Mouse (Mus musculus): ENCODE results near the gene BC005624. TPM values are rescaled to one million over a fixed set of nuclear protein-coding genes. Genes with fewer than 3 reads are reported as not detected.

The BC005624 gene
- polyA plus RNA-seq (2016; fragmentation: Nextera tagmentation; extraction: Ambion mirVana) = 61.9 and 62.0 TPM in 2 replicates

- H3K9me3 ChIP-seq = no peaks in the 10 kb centered on the region
- H3K4me1 ChIP-seq = peaks cover 38% of the 10 kb centered on the region
- H3K27ac ChIP-seq = peak within 1 kb of the TSS; percentile 80
- DNase-seq (ENCODE audit: extremely low spot score, low spot score) = peak; percentile 100
- peak within 1 kb of the TSS; percentile 75 for H3K4me3 ChIP-seq
- WGBS = under 1% methylated on average over 66 of the region's 66 CpGs
- no peaks in the 10 kb centered on the region for H3K27me3 ChIP-seq (ENCODE audit: poor library complexity, severe bottlenecking)
- peaks cover 32% of the 10 kb centered on the region for H3K36me3 ChIP-seq (replicated peaks)
Observed at GRCm38 (mm10) chr2:30981790-30982513, at the start of gene BC005624, which contains the start of gene Usp20. TSS of gene BC005624 (minus strand) at chr2:30982201. TSS of gene Usp20 (plus strand) at chr2:30982279.

GRCm38 (mm10) chr2:31026642-31027041, 44.6 kb upstream of the BC005624 start:
- H3K4me3 ChIP-seq = no peak overlapping the region
- WGBS = 80% methylated on average over 8 of the region's 8 CpGs
- no peaks in the 10 kb centered on the region for H3K9me3 ChIP-seq
- peaks cover 9% of the 10 kb centered on the region; the same call in 1 of the 2 replicates for H3K4me1 ChIP-seq
- no peaks in the 10 kb centered on the region for H3K27me3 ChIP-seq (ENCODE audit: poor library complexity, severe bottlenecking)
- peaks cover 26% of the 10 kb centered on the region for H3K36me3 ChIP-seq (replicated peaks)
- H3K27ac ChIP-seq = no peak overlapping the region
- no peak for DNase-seq (ENCODE audit: extremely low spot score, low spot score)

GRCm38 (mm10) chr2:31025458-31025857, 43.5 kb upstream of the BC005624 start:
- Histone ChIP-seq H3K27ac (no peak overlapping the region), H3K9me3 (no peaks in the 10 kb centered on the region), H3K36me3 (replicated peaks) (peaks cover 34% of the 10 kb centered on the region), H3K4me3 (no peak overlapping the region), H3K27me3 (ENCODE audit: poor library complexity, severe bottlenecking) (no peaks in the 10 kb centered on the region), H3K4me1 (peaks cover 9% of the 10 kb centered on the region; the same call in 1 of the 2 replicates)
- WGBS = 85% methylated on average over 3 of the region's 3 CpGs
- no peak for DNase-seq (ENCODE audit: extremely low spot score, low spot score)

- WGBS = 25% methylated on average over 5 of the region's 5 CpGs
- no peak overlapping the region for H3K4me3 ChIP-seq
- DNase-seq (ENCODE audit: extremely low spot score, low spot score) = peak; percentile 46
- no peaks in the 10 kb centered on the region for H3K27me3 ChIP-seq (ENCODE audit: poor library complexity, severe bottlenecking)
- H3K4me1 ChIP-seq = peaks cover 9% of the 10 kb centered on the region; the same call in 1 of the 2 replicates
- H3K27ac ChIP-seq = no peak overlapping the region
- H3K9me3 ChIP-seq = no peaks in the 10 kb centered on the region
- peaks cover 35% of the 10 kb centered on the region for H3K36me3 ChIP-seq (replicated peaks)
Observed at GRCm38 (mm10) chr2:31024618-31025370, 42.8 kb upstream of the BC005624 start.

- no peak for DNase-seq (ENCODE audit: extremely low spot score, low spot score)
- 84% methylated on average over 5 of the region's 5 CpGs for WGBS
Observed at GRCm38 (mm10) chr2:31023940-31024339, 41.9 kb upstream of the BC005624 start.

GRCm38 (mm10) chr2:31020202-31020601, 38.2 kb upstream of the BC005624 start:
- no peaks in the 10 kb centered on the region for H3K27me3 ChIP-seq (ENCODE audit: poor library complexity, severe bottlenecking)
- no peaks in the 10 kb centered on the region for H3K9me3 ChIP-seq
- H3K27ac ChIP-seq = no peak overlapping the region
- H3K4me3 ChIP-seq = no peak overlapping the region
- no peaks in the 10 kb centered on the region for H3K4me1 ChIP-seq
- 90% methylated on average over 2 of the region's 2 CpGs for WGBS
- H3K36me3 ChIP-seq (replicated peaks) = peaks cover 59% of the 10 kb centered on the region
- no peak for DNase-seq (ENCODE audit: extremely low spot score, low spot score)

More at GRCm38 (mm10) chr2:31023940-31024339, 41.9 kb upstream of the BC005624 start:
- no peak overlapping the region for H3K27ac ChIP-seq
- no peak overlapping the region for H3K4me3 ChIP-seq
- H3K36me3 ChIP-seq (replicated peaks) = peaks cover 39% of the 10 kb centered on the region
- no peaks in the 10 kb centered on the region for H3K9me3 ChIP-seq
- H3K4me1 ChIP-seq = peaks cover 9% of the 10 kb centered on the region; the same call in 1 of the 2 replicates
- H3K27me3 ChIP-seq (ENCODE audit: poor library complexity, severe bottlenecking) = no peaks in the 10 kb centered on the region

GRCm38 (mm10) chr2:31019011-31019410, 37.0 kb upstream of the BC005624 start:
- WGBS = 93% methylated on average over 8 of the region's 8 CpGs
- Histone ChIP-seq H3K4me1 (no peaks in the 10 kb centered on the region), H3K36me3 (replicated peaks) (peaks cover 59% of the 10 kb centered on the region), H3K27ac (no peak overlapping the region), H3K9me3 (no peaks in the 10 kb centered on the region), H3K27me3 (ENCODE audit: poor library complexity, severe bottlenecking) (no peaks in the 10 kb centered on the region), H3K4me3 (no peak overlapping the region)
- no peak for DNase-seq (ENCODE audit: extremely low spot score, low spot score)

- 88% methylated on average over 8 of the region's 8 CpGs for WGBS
Observed at GRCm38 (mm10) chr2:31018519-31018918, 36.5 kb upstream of the BC005624 start.

GRCm38 (mm10) chr2:31017625-31018317, 35.8 kb upstream of the BC005624 start:
- peaks cover 59% of the 10 kb centered on the region for H3K36me3 ChIP-seq (replicated peaks)
- no peaks in the 10 kb centered on the region for H3K27me3 ChIP-seq (ENCODE audit: poor library complexity, severe bottlenecking)
- no peaks in the 10 kb centered on the region for H3K4me1 ChIP-seq
- H3K27ac ChIP-seq = no peak overlapping the region
- WGBS = 94% methylated on average over 18 of the region's 18 CpGs
- H3K9me3 ChIP-seq = no peaks in the 10 kb centered on the region
- DNase-seq (ENCODE audit: extremely low spot score, low spot score) = no peak
- no peak overlapping the region for H3K4me3 ChIP-seq

More at GRCm38 (mm10) chr2:31018519-31018918, 36.5 kb upstream of the BC005624 start:
- Histone ChIP-seq H3K4me1 (no peaks in the 10 kb centered on the region), H3K27ac (no peak overlapping the region), H3K9me3 (no peaks in the 10 kb centered on the region), H3K27me3 (ENCODE audit: poor library complexity, severe bottlenecking) (no peaks in the 10 kb centered on the region), H3K36me3 (replicated peaks) (peaks cover 59% of the 10 kb centered on the region), H3K4me3 (no peak overlapping the region)
- no peak for DNase-seq (ENCODE audit: extremely low spot score, low spot score)

- no peak overlapping the region for H3K27ac ChIP-seq
- peaks cover 46% of the 10 kb centered on the region for H3K36me3 ChIP-seq (replicated peaks)
- no peak for DNase-seq (ENCODE audit: extremely low spot score, low spot score)
- H3K9me3 ChIP-seq = no peaks in the 10 kb centered on the region
- H3K4me1 ChIP-seq = no peaks in the 10 kb centered on the region
- 83% methylated on average over 14 of the region's 14 CpGs for WGBS
- no peaks in the 10 kb centered on the region for H3K27me3 ChIP-seq (ENCODE audit: poor library complexity, severe bottlenecking)
- no peak overlapping the region for H3K4me3 ChIP-seq
Observed at GRCm38 (mm10) chr2:31013371-31014120, 31.5 kb upstream of the BC005624 start.

GRCm38 (mm10) chr2:31007208-31007607, 25.2 kb upstream of the BC005624 start:
- H3K9me3 ChIP-seq = no peaks in the 10 kb centered on the region
- H3K36me3 ChIP-seq (replicated peaks) = peaks cover 44% of the 10 kb centered on the region
- DNase-seq (ENCODE audit: extremely low spot score, low spot score) = no peak
- no peak overlapping the region for H3K27ac ChIP-seq
- H3K4me3 ChIP-seq = no peak overlapping the region
- no peaks in the 10 kb centered on the region for H3K4me1 ChIP-seq
- WGBS = 92% methylated on average over 5 of the region's 5 CpGs
- no peaks in the 10 kb centered on the region for H3K27me3 ChIP-seq (ENCODE audit: poor library complexity, severe bottlenecking)

GRCm38 (mm10) chr2:31006434-31006833, 24.4 kb upstream of the BC005624 start:
- Histone ChIP-seq H3K36me3 (replicated peaks) (peaks cover 40% of the 10 kb centered on the region), H3K27me3 (ENCODE audit: poor library complexity, severe bottlenecking) (no peaks in the 10 kb centered on the region), H3K4me1 (no peaks in the 10 kb centered on the region), H3K27ac (no peak overlapping the region), H3K4me3 (no peak overlapping the region), H3K9me3 (no peaks in the 10 kb centered on the region)
- WGBS = 93% methylated on average over 5 of the region's 5 CpGs
- DNase-seq (ENCODE audit: extremely low spot score, low spot score) = no peak

All from forebrain, embryonic 10.5 days (tissue).